Mouse (Mus musculus): Measurements from ENCODE around the gene Flt1. TPM values are rescaled to one million over a fixed set of nuclear protein-coding genes. Genes with fewer than 3 reads are reported as not detected.

Flt1 gene
- 17.5 and 19.4 TPM in 2 replicates for polyA plus RNA-seq (2015; fragmentation: Nextera tagmentation; extraction: Ambion mirVana)

DNA sequence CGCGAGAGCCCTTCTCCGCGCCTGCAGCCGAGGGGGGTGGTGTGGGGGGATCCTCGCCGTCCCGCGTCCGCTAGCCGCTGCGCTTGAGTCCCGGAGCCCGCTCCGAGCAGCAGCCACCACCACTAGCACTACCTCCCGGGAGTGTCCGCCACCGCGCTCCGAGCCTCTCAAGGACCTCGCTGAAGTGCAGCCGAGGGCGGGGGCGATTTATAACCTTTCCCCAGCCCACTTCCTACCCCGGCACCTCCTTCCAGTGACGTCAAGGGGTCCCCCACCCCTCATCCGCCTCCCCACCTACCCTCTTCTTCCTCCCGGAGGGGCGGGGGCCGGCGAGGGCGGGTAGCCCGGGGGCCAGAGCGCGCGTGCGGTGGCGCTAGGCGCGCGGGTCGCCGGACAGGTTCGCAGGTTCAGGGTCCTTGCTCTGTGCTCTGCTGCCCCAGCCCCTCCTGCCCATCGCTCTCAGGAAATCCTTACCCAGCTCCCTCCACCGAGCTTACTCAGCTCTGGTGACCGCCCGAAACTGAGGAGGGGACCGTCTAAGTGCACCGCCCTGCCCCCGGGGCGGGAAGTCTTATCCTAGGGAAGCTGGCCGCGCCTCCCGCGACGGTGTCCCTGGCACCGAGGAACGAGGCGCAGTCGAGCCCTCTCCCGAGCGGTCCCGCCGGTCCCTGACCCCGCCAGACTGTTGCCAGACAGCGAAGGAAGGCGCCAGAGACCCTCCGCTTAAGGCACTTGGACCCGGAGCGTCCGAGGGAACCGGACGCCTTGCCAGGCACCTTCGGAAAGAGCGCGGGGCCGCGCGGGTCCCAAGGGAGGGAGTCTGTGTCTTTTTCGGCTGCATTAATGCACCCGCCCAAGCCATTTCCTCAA is at the start of gene Flt1:
Gene Flt1, minus strand, starts transcription at position 181 of the 870 bp plus-strand sequence.
- H3K36me3 ChIP-seq: no peaks in the 10 kb centered on the region
- H3K4me2 ChIP-seq: peak within 1 kb of the TSS; percentile 76
- ATAC-seq (replicated peaks; ENCODE audit: low FRiP score): peak; percentile 69
- peak within 1 kb of the TSS; percentile 47 for H3K4me3 ChIP-seq (replicated peaks)
- H3K27ac ChIP-seq: peak within 1 kb of the TSS; percentile 38
- H3K9me3 ChIP-seq (replicated peaks): no peaks in the 10 kb centered on the region
- WGBS: under 1% methylated on average over 82 of the region's 82 CpGs
- H3K9ac ChIP-seq: peak within 1 kb of the TSS; percentile 34
- peaks cover 30% of the 10 kb centered on the region for H3K4me1 ChIP-seq
- peaks cover 96% of the 10 kb centered on the region for H3K27me3 ChIP-seq

DNA sequence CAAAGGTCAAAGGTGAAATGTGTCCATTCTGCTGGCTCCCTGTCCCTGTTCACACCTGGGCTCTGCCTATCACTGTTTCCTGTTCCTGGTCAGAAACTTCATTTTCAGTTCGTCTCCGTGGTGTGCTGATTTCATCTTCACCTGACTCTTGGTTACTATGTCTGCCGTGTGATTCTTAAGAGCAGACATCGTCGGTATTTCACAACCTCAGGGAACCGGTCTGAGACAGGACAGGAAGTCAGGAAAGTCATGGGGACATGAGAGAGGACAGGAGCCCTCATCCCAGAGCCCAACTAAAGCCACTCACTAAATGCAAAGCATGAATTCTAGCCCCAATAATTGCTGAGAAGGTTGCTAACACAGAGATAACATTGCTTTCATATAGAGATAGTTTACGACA is 49.4 kb upstream of the Flt1 start:
- no peak overlapping the region for H3K27ac ChIP-seq
- 67% methylated on average over 7 of the region's 7 CpGs for WGBS
- ATAC-seq (replicated peaks; ENCODE audit: low FRiP score): no peak

DNA sequence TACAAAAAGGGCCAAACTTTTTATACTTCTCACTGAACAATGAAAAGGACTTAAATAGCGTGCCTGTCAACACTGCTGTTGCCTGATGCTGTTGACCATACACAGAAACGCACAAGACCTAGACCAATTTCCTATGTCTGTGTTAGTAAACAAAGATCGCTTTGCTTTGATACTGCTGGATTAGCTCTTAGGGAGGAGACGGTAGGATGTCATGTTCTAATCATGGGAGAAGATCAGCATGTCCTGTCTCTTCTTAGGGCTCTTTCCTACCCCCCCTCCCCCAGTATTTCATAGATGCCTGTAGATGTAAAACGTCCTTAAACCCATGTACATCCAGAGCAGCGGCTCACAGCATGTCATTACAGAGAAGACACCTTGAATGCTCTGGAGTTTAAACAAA is 44.1 kb upstream of the Flt1 start:
- no peak overlapping the region for H3K4me3 ChIP-seq (replicated peaks)
- no peaks in the 10 kb centered on the region for H3K4me1 ChIP-seq
- whole genome bisulfite sequencing: 83% methylated on average over 6 of the region's 6 CpGs
- H3K4me2 ChIP-seq: no peak overlapping the region
- ATAC-seq (replicated peaks; ENCODE audit: low FRiP score): no peak
- no peaks in the 10 kb centered on the region for H3K9me3 ChIP-seq (replicated peaks)
- no peak overlapping the region for H3K9ac ChIP-seq
- no peaks in the 10 kb centered on the region for H3K27me3 ChIP-seq
- no peak overlapping the region for H3K27ac ChIP-seq
- H3K36me3 ChIP-seq: no peaks in the 10 kb centered on the region

More for the DNA sequence above, 49.4 kb upstream of the Flt1 start:
- no peaks in the 10 kb centered on the region for H3K9me3 ChIP-seq (replicated peaks)
- no peaks in the 10 kb centered on the region for H3K27me3 ChIP-seq
- no peak overlapping the region for H3K4me3 ChIP-seq (replicated peaks)
- no peaks in the 10 kb centered on the region for H3K36me3 ChIP-seq
- no peaks in the 10 kb centered on the region for H3K4me1 ChIP-seq
- H3K4me2 ChIP-seq: no peak overlapping the region
- no peak overlapping the region for H3K9ac ChIP-seq

DNA sequence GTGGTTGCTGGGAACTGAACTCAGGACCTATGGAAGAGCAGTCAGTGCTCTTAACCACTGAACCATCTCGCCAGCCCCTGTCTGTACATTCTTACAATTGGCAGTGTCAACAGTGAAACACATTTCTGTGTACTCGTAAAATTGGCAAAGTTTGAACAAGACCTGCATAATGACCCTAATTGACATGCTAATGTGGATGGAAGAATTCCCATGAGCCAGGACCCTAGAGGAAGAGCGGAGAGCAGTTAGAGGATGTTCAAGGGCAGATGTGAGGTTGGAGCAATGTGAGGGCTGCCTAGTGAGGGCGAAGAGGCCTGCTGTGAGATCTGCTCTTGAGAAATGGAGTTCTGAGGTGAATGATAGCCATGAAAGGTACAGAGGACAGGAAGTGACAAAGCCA is 38.2 kb upstream of the Flt1 start:
- no peak overlapping the region for H3K4me3 ChIP-seq (replicated peaks)
- no peaks in the 10 kb centered on the region for H3K9me3 ChIP-seq (replicated peaks)
- 93% methylated on average over 4 of the region's 4 CpGs for WGBS
- no peaks in the 10 kb centered on the region for H3K36me3 ChIP-seq
- H3K9ac ChIP-seq: no peak overlapping the region
- peaks cover 3% of the 10 kb centered on the region; the same call in 1 of the 2 replicates for H3K4me1 ChIP-seq
- H3K4me2 ChIP-seq: no peak overlapping the region
- ATAC-seq (replicated peaks; ENCODE audit: low FRiP score): no peak
- no peak overlapping the region for H3K27ac ChIP-seq
- peaks cover 3% of the 10 kb centered on the region; the same call in 1 of the 2 replicates for H3K27me3 ChIP-seq

GRCm38 (mm10) chr5:147761984-147762383 is 36.2 kb upstream of the Flt1 start:
- Histone ChIP-seq H3K4me3 (replicated peaks) (no peak overlapping the region), H3K27ac (no peak overlapping the region), H3K4me2 (no peak overlapping the region), H3K27me3 (peaks cover 3% of the 10 kb centered on the region; the same call in 1 of the 2 replicates), H3K9me3 (replicated peaks) (no peaks in the 10 kb centered on the region), H3K9ac (no peak overlapping the region), H3K4me1 (peaks cover 15% of the 10 kb centered on the region), H3K36me3 (no peaks in the 10 kb centered on the region)
- WGBS: 30% methylated on average over 8 of the region's 8 CpGs
- no peak for ATAC-seq (replicated peaks; ENCODE audit: low FRiP score)

DNA sequence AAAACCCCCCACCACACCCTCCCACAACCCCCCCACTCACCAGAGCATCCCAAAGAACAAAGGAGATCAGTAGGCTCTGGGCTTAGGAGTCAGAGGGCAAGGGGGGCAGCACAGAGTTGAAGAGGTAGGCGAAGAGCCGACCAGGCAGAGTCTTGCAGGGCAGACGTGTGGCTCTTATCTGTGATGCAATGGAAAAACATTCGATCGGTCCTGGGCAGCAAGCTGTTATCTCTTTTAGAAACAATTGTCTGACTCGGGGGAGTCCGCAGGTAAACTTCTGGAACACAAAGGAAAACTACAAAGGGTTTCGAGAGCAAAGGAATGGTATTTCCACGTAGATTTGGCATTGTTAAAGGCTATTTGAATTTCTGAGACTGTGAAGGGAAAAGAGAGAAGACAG is 35.5 kb upstream of the Flt1 start:
- WGBS: 15% methylated on average over 9 of the region's 9 CpGs

DNA sequence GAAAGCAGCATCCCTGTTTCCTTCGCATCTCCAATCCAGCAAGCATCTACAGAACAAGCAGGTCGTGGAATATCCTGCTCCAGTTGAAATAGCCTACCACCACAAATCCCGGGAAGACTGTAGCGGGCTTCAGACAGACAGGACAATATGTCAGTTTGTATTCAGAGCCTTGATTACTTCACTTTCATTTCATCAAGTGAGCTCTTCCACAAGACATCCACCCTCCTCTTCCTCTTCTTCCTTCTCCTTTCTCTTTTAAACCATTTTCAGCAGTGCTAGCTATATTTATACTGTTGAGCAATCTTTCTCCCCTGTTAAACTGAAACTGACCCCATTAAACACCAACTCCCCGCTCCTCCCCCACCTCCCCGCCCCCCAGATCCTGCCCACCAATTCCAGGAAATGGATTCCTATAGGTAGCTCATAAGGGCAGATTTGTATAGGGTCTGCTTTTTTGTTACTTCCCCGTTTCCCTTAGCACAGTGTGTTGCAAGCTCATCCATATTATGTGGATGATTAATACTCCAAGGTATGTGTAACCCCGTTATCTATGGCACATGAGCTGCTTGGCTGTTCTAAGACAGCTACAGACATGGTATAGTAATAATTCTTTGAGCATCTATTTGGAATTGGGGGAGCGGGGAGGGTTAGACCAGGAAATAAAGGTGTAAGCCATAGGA is 33.0 kb upstream of the Flt1 start:
- ATAC-seq (replicated peaks; ENCODE audit: low FRiP score): no peak
- H3K4me3 ChIP-seq (replicated peaks): peak overlapping the region; percentile 24
- H3K27ac ChIP-seq: no peak overlapping the region

More for the DNA sequence above, 35.5 kb upstream of the Flt1 start:
- Histone ChIP-seq H3K27ac (no peak overlapping the region), H3K27me3 (peaks cover 3% of the 10 kb centered on the region; the same call in 1 of the 2 replicates), H3K9me3 (replicated peaks) (no peaks in the 10 kb centered on the region), H3K4me3 (replicated peaks) (no peak overlapping the region), H3K4me2 (no peak overlapping the region), H3K9ac (no peak overlapping the region), H3K4me1 (peaks cover 15% of the 10 kb centered on the region), H3K36me3 (no peaks in the 10 kb centered on the region)
- no peak for ATAC-seq (replicated peaks; ENCODE audit: low FRiP score)

DNA sequence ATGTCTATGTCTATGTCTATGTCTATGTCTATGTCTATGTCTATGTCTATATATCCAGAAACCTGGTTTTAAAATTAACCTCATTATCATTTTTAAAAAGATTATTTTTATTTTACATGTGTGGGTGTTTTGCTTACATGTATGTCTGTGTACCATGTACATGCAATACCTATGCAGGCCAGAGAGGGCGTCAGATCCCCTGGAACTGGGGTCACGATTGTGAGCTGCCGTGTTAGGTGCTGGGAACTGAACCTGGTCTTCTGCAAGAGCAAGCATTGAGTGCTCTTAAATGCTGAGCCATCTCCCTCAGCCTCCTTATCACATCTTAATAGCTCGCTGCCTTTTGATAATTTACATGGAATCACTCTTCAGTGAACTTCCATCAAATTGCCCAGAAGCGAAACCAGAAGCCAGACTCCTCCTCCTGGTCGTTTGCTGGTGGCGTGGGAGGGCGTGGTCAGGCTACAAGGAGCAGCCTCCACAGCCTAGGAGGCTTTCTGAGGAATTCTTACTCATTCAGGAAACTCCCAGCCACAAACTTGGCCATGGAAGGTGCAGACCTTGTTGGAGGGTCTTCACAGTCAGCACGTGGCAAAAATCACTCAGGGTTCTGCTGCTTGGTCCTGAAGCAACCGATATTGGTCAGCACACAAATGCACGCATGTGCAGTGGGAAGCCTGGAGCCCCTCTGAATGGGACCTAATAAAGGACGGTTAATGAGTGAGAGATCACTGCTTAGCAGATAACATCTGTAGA is 32.2 kb upstream of the Flt1 start:
- peaks cover 18% of the 10 kb centered on the region for H3K4me1 ChIP-seq
- H3K27ac ChIP-seq: no peak overlapping the region
- WGBS: 40% methylated on average over 12 of the region's 12 CpGs
- H3K27me3 ChIP-seq: peaks cover 18% of the 10 kb centered on the region
- no peaks in the 10 kb centered on the region for H3K9me3 ChIP-seq (replicated peaks)
- no peak overlapping the region for H3K9ac ChIP-seq
- ATAC-seq (replicated peaks; ENCODE audit: low FRiP score): peak; percentile 54; the same call in 1 of the 2 replicates
- H3K36me3 ChIP-seq: no peaks in the 10 kb centered on the region
- H3K4me2 ChIP-seq: peak overlapping the region; percentile 52
- peak overlapping the region; percentile 24 for H3K4me3 ChIP-seq (replicated peaks)

More for the DNA sequence above, 33.0 kb upstream of the Flt1 start:
- Histone ChIP-seq H3K27me3 (peaks cover 12% of the 10 kb centered on the region), H3K9ac (no peak overlapping the region), H3K9me3 (replicated peaks) (no peaks in the 10 kb centered on the region), H3K4me2 (peak overlapping the region; percentile 52), H3K36me3 (no peaks in the 10 kb centered on the region), H3K4me1 (peaks cover 15% of the 10 kb centered on the region)
- WGBS: 66% methylated on average over 9 of the region's 9 CpGs

DNA sequence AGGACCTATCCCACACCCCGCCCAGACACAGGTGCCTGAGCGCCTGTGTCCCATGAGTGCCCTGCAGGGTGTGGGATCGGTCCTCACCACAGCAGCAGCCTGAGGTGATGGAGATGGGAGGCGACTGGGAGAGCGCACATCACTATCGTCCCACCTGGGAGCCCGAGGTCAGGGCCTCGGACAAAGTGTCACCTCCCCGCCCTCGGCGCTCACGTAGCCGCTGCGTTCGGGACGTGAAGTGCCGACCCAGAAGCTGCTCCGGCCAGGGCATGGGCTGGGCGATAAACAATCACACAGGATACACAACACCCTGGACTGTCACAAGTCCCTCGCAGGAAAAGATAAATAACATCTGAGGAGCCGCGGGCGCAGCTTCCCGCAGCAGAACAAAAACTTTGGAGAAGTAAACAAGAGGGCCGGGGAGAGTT is 27.1 kb upstream of the Flt1 start:
- H3K9me3 ChIP-seq (replicated peaks): no peaks in the 10 kb centered on the region
- peaks cover 38% of the 10 kb centered on the region for H3K4me1 ChIP-seq
- H3K27ac ChIP-seq: peak overlapping the region; percentile 20; the same call in 1 of the 2 replicates
- H3K36me3 ChIP-seq: no peaks in the 10 kb centered on the region
- peak; percentile 31; the same call in 1 of the 2 replicates for ATAC-seq (replicated peaks; ENCODE audit: low FRiP score)
- peak overlapping the region; percentile 27 for H3K4me3 ChIP-seq (replicated peaks)
- WGBS: under 1% methylated on average over 25 of the region's 25 CpGs
- no peak overlapping the region for H3K9ac ChIP-seq
- H3K27me3 ChIP-seq: peaks cover 57% of the 10 kb centered on the region
- peak overlapping the region; percentile 51 for H3K4me2 ChIP-seq

- peak overlapping the region; percentile 27; the same call in 1 of the 2 replicates for H3K9ac ChIP-seq
- H3K4me1 ChIP-seq: peaks cover 38% of the 10 kb centered on the region
- no peaks in the 10 kb centered on the region for H3K9me3 ChIP-seq (replicated peaks)
- WGBS: under 1% methylated on average over 28 of the region's 28 CpGs
- ATAC-seq (replicated peaks; ENCODE audit: low FRiP score): peak; percentile 54
- peak overlapping the region; percentile 68; the same call in 1 of the 2 replicates for H3K27ac ChIP-seq
- peak overlapping the region; percentile 64 for H3K4me2 ChIP-seq
- no peaks in the 10 kb centered on the region for H3K36me3 ChIP-seq
- H3K4me3 ChIP-seq (replicated peaks): peak overlapping the region; percentile 30
- H3K27me3 ChIP-seq: peaks cover 65% of the 10 kb centered on the region
Observed at GRCm38 (mm10) chr5:147751673-147752130, 25.9 kb upstream of the Flt1 start.

DNA sequence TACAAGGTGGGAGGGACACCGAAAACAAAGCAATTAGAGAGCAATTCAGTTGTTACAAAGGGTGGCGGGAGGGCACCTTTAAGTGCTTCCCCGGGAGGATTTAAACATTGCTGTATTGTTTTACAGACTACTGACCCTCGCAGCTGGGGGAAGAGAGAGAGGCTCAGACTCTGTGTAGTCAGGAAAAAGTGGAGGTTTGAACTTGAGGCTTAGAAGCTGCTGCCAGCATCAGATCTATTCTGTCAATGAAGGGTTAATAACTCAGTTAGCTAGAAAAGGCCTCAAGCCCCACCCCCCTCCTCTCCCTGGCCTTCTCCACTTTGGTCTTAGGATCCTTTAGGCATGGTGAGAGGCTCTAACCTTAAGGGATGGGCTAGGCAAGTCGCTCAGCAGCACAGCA is 24.2 kb upstream of the Flt1 start:
- WGBS: 8% methylated on average over 5 of the region's 5 CpGs
- H3K4me3 ChIP-seq (replicated peaks): no peak overlapping the region
- H3K4me1 ChIP-seq: peaks cover 38% of the 10 kb centered on the region
- H3K9me3 ChIP-seq (replicated peaks): no peaks in the 10 kb centered on the region
- no peak for ATAC-seq (replicated peaks; ENCODE audit: low FRiP score)
- no peak overlapping the region for H3K9ac ChIP-seq
- no peaks in the 10 kb centered on the region for H3K36me3 ChIP-seq
- no peak overlapping the region for H3K27ac ChIP-seq
- H3K27me3 ChIP-seq: peaks cover 76% of the 10 kb centered on the region
- no peak overlapping the region for H3K4me2 ChIP-seq

Data from kidney, embryonic 15.5 days (tissue).